Mouse (Mus musculus) C2C12 (cell line): ENCODE data around the gene Gpr3. TPM values are rescaled to one million over a fixed set of nuclear protein-coding genes. Genes with fewer than 3 reads are reported as not detected.

Source experiments
- H3K27me3 ChIP-seq: one replicate; pipeline ENCODE4 v1.6.1; 2011; ENCODE audit not compliant: control insufficient read depth, insufficient read depth, insufficient read length
- H3K36me3 ChIP-seq: one replicate; pipeline ENCODE4 v1.6.1; 2011; ENCODE audit not compliant: control insufficient read depth, insufficient read depth
- H3K4me3 ChIP-seq: one replicate; pipeline ENCODE4 v1.5.1; 2011; ENCODE audit warnings: mild to moderate bottlenecking, control low read depth; ENCODE audit not compliant: poor library complexity, insufficient read depth, severe bottlenecking
- H3K79me2 ChIP-seq: one replicate; pipeline ENCODE4 v1.6.1; 2011; ENCODE audit not compliant: control insufficient read depth, insufficient read depth
- H3K79me3 ChIP-seq: one replicate; pipeline ENCODE4 v1.6.1; 2011; ENCODE audit warnings: low read depth, control low read depth
- H3ac ChIP-seq: one replicate; pipeline ENCODE3; 2011; ENCODE audit warnings: low read depth; ENCODE audit not compliant: control insufficient read depth, insufficient read length
- CEBPB ChIP-seq: IDR thresholded peaks from one replicate; pipeline ENCODE4 v1.6.1; 2011; ENCODE audit warnings: low read depth, mild to moderate bottlenecking, control low read depth, moderate library complexity
- CTCF ChIP-seq: IDR thresholded peaks from one replicate; pipeline ENCODE4 v1.5.1; 2011; ENCODE audit not compliant: control insufficient read depth, insufficient read depth, insufficient read length
- FOSL1 ChIP-seq: IDR thresholded peaks from one replicate; pipeline ENCODE4 v1.8.0; 2011; ENCODE audit warnings: mild to moderate bottlenecking, low read length; ENCODE audit not compliant: poor library complexity, insufficient read depth, severe bottlenecking
- MAX ChIP-seq: IDR thresholded peaks from one replicate; pipeline ENCODE4 v1.6.1; 2011; ENCODE audit warnings: mild to moderate bottlenecking, control low read depth
- MYOD1 ChIP-seq: IDR thresholded peaks from one replicate; pipeline ENCODE4 v1.6.1; 2011; ENCODE audit warnings: low read depth; ENCODE audit not compliant: control insufficient read depth, insufficient read length
- MYOG ChIP-seq: IDR thresholded peaks from one replicate; pipeline ENCODE4 v1.6.1; 2011; ENCODE audit not compliant: control insufficient read depth, insufficient read length; ENCODE audit errors: extremely low read depth
- USF1 ChIP-seq: IDR thresholded peaks from one replicate; pipeline ENCODE4 v1.6.1; 2011; ENCODE audit warnings: low read depth, mild to moderate bottlenecking, control low read depth, moderate library complexity
- polyA plus RNA-seq: library from polyadenylated mRNA; unstranded; fragments of >200 nt; fragmentation: generic; extraction: Trizol; gene quantifications from one replicate; pipeline ENCODE4 v1.2.1, GENCODE M21; 2012; ENCODE audit warnings: missing spikeins

Gpr3 gene
- polyA plus RNA-seq, 1 experiment: 0.53 TPM

DNA sequence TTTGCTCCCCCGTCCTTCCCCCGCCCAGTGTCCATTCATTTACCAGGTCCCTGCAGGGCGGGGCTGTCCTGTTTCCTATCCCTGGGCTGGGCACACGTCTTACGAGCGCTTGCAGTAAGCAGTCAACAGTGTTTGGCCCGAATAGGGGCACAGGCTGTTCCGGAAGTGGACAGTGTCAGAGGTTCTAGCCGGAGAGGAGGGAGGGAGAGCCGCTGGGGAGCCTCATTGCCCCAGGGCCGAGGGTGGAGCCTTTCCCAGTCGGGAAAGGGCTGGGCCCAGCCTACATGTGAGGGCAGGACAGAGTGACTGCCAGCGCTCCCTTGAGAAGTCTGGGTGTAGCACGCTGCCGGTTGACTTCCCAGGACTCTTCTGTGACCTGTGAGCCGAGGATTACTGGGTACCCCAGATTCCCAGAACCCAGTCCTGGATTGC lies 28.2 kb upstream of the Gpr3 start, which contains the start of gene Map3k6:
Gene Map3k6, plus strand, starts transcription at position 329 of the 432 bp plus-strand sequence.
- Histone ChIP-seq H3K36me3 (no peaks in the 10 kb centered on the region), H3K27me3 (no peaks in the 10 kb centered on the region), H3K4me3 (peak within 1 kb of the TSS; percentile 40), H3K79me2 (no peaks in the 10 kb centered on the region), H3ac (peak within 1 kb of the TSS; percentile 75), H3K79me3 (no peaks in the 10 kb centered on the region)
- TF ChIP-seq CEBPB: no peak
- no peak for TF ChIP-seq FOSL1
- no peak for TF ChIP-seq MYOD1
- TF ChIP-seq CTCF: no peak
- TF ChIP-seq USF1: no peak
- no peak for TF ChIP-seq MYOG
- no peak for TF ChIP-seq MAX

DNA sequence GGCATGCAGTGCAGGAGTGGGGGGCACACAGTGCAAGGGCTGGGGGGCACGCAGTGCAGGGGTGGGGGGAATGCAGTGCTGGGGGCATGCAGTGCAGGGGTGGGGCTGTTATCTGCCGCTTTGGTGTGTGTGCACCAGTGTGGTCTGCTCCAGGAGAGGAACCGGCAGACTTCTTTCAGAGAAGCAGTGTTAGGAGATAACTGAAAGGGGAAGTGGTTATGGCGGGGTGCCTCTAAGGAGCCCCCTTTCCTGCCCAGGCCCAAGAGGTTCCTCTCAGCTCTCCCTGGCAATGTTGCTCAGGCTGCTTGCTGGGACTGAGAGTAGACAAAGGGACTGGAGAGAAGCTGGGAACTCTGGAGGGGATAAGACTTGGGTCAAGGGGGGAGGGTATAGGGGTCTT lies 25.6 kb upstream of the Gpr3 start:
- H3K36me3 ChIP-seq: no peaks in the 10 kb centered on the region
- TF ChIP-seq CTCF (no peak), CEBPB (no peak), MAX (no peak), MYOD1 (no peak), USF1 (no peak), FOSL1 (no peak), MYOG (no peak)

DNA sequence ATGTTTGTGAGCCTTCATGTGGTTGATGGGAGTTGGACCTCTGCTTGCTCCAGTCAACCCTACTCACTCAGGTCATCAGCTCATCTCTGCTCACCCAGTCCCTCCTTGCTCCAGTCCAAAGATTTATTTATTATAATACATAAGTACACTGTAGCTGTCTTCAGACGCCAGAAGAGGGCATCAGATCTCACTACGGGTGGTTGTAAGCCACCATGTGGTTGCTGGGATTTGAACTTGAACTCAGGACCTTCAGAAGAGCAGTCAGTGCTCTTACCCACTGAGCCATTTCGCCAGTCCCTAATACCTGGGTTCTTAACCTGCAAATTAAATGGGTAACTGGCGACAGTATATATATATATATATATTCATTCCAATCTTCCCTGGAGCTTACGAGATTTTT lies 23.1 kb upstream of the Gpr3 start:
- Histone ChIP-seq H3K4me3 (no peak overlapping the region), H3K79me3 (no peaks in the 10 kb centered on the region), H3ac (no peak overlapping the region), H3K79me2 (no peaks in the 10 kb centered on the region), H3K27me3 (no peaks in the 10 kb centered on the region), H3K36me3 (no peaks in the 10 kb centered on the region)
- no peak for TF ChIP-seq FOSL1
- TF ChIP-seq MAX: no peak
- no peak for TF ChIP-seq CTCF
- no peak for TF ChIP-seq CEBPB
- no peak for TF ChIP-seq USF1
- no peak for TF ChIP-seq MYOG
- TF ChIP-seq MYOD1: no peak

More for the DNA sequence above, 25.6 kb upstream of the Gpr3 start:
- no peak overlapping the region for H3ac ChIP-seq
- H3K4me3 ChIP-seq: no peak overlapping the region
- H3K27me3 ChIP-seq: no peaks in the 10 kb centered on the region
- no peaks in the 10 kb centered on the region for H3K79me2 ChIP-seq
- no peaks in the 10 kb centered on the region for H3K79me3 ChIP-seq

DNA sequence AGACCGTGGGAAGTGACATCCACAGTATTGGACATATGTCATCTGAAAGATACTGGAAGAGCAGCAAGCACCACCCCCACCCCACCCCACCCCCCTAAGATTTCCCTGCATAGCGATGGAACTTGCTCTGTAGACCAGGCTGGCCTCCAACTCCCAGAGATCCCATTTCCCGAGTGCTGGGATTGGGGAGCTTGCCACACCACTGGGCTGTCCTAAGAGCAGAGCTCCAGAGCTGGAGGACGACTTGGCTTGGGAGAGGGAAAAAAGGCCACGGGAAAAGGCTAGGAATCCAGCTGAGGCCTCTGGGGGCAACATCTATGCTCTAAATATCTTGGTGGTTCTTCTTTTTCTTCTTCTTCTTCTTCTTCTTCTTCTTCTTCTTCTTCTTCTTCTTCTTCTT lies 22.4 kb upstream of the Gpr3 start:
- Histone ChIP-seq H3ac (no peak overlapping the region), H3K36me3 (no peaks in the 10 kb centered on the region), H3K79me2 (no peaks in the 10 kb centered on the region), H3K79me3 (no peaks in the 10 kb centered on the region), H3K4me3 (no peak overlapping the region), H3K27me3 (no peaks in the 10 kb centered on the region)
- no peak for TF ChIP-seq FOSL1
- no peak for TF ChIP-seq CTCF
- TF ChIP-seq MAX: no peak
- TF ChIP-seq MYOG: no peak
- no peak for TF ChIP-seq USF1
- TF ChIP-seq MYOD1: no peak
- no peak for TF ChIP-seq CEBPB

DNA sequence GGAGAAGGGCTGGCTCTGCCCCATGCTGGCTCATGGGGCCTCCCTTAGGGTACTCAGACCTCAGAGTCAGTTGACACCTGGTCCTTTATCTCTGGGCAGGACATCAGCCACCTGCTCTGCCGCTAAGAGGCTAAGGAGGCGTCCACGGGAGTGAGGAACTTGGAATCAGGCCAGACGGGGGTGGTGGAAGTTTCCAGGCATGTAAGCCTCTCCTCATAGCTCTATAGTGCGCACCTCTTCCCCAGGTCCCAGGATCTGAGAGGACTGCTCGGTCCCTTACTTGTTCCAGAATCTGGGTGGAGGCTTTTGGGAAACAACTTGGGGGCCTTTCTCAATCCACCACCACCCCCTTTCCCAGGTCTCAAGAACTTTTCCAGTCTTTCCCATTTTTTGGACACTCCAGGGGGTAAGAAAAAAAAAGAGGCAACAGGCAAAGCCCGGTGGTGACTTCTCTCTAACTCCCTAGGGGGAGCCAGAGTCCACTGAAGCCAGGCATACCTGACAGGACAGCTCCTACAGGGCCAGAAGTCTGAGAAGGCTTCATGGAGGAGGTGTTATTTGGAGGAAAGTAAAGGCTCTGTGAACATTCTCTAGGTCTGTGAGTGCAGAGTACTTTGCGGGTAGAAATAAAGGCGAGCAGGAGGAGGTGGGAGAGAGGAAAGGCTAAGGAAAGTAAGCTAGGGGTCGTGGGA lies 21.1 kb upstream of the Gpr3 start:
- no peaks in the 10 kb centered on the region for H3K36me3 ChIP-seq
- H3K79me3 ChIP-seq: no peaks in the 10 kb centered on the region
- H3K27me3 ChIP-seq: no peaks in the 10 kb centered on the region
- TF ChIP-seq MYOG: no peak
- TF ChIP-seq CEBPB: no peak
- TF ChIP-seq CTCF: peak; percentile 41
- no peaks in the 10 kb centered on the region for H3K79me2 ChIP-seq
- H3ac ChIP-seq: no peak overlapping the region
- no peak overlapping the region for H3K4me3 ChIP-seq

DNA sequence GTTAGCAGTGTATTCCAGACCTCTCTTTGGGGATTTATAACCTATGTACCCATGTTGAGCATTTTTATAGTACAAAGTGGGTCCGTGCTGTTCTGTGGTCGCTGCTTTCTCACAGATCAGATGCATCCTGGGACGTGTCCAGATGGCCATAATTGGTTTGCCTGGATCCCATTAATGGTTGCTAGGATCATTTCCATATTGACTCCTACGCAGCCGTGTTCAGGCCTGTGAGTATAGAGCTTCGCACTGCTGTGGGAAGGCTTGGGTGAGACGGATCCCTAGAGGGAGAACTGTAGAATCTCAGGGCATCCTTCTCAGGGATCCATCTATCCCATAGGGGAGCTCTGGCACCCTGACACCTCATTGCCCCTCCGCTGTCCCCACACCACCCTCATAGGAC lies 17.2 kb upstream of the Gpr3 start:
- no peaks in the 10 kb centered on the region for H3K36me3 ChIP-seq
- H3K79me3 ChIP-seq: no peaks in the 10 kb centered on the region
- no peak overlapping the region for H3ac ChIP-seq
- no peak for TF ChIP-seq USF1
- no peak for TF ChIP-seq FOSL1
- no peak for TF ChIP-seq MYOD1
- no peak for TF ChIP-seq CTCF
- no peak for TF ChIP-seq CEBPB
- no peak for TF ChIP-seq MAX
- TF ChIP-seq MYOG: no peak
- H3K27me3 ChIP-seq: no peaks in the 10 kb centered on the region
- H3K4me3 ChIP-seq: no peak overlapping the region
- no peaks in the 10 kb centered on the region for H3K79me2 ChIP-seq
